Mouse (Mus musculus): ENCODE measurements around the gene Cdh4.

The Cdh4 gene

GRCm38 (mm10) chr2:179598886-179599285 is 156.7 kb downstream of the Cdh4 start:
- no peak for DNase-seq (ENCODE audit: low spot score in 2 of 2)

- DNase-seq (ENCODE audit: low spot score in 2 of 2), result no peak
Measured at GRCm38 (mm10) chr2:179599886-179600285, 157.7 kb downstream of the Cdh4 start.

GRCm38 (mm10) chr2:179600347-179600746 is 158.1 kb downstream of the Cdh4 start:
- DNase-seq (ENCODE audit: low spot score in 2 of 2), result no peak

- no peak for DNase-seq (ENCODE audit: low spot score in 2 of 2)
Measured at GRCm38 (mm10) chr2:179601167-179601566, 158.9 kb downstream of the Cdh4 start.

GRCm38 (mm10) chr2:179604746-179605145 is 162.5 kb downstream of the Cdh4 start:
- DNase-seq (ENCODE audit: low spot score in 2 of 2), result no peak

GRCm38 (mm10) chr2:179605255-179605654 is 163.0 kb downstream of the Cdh4 start:
- DNase-seq (ENCODE audit: low spot score in 2 of 2), result no peak

GRCm38 (mm10) chr2:179606341-179606740 is 164.1 kb downstream of the Cdh4 start:
- no peak for DNase-seq (ENCODE audit: low spot score in 2 of 2)

GRCm38 (mm10) chr2:179615906-179616305 is 173.7 kb downstream of the Cdh4 start:
- DNase-seq (ENCODE audit: low spot score in 2 of 2), result no peak

- DNase-seq (ENCODE audit: low spot score in 2 of 2), result no peak
Measured at GRCm38 (mm10) chr2:179623643-179624473, 181.6 kb downstream of the Cdh4 start.

GRCm38 (mm10) chr2:179627563-179627962 is 185.3 kb downstream of the Cdh4 start:
- no peak for DNase-seq (ENCODE audit: low spot score in 2 of 2)

GRCm38 (mm10) chr2:179630720-179631119 is 188.5 kb downstream of the Cdh4 start:
- DNase-seq (ENCODE audit: low spot score in 2 of 2), result no peak

GRCm38 (mm10) chr2:179640576-179641301 is 198.5 kb downstream of the Cdh4 start:
- DNase-seq (ENCODE audit: low spot score in 2 of 2), result no peak

GRCm38 (mm10) chr2:179648573-179649263 is 206.5 kb downstream of the Cdh4 start:
- DNase-seq (ENCODE audit: low spot score in 2 of 2), result no peak

GRCm38 (mm10) chr2:179649370-179649769 is 207.1 kb downstream of the Cdh4 start:
- DNase-seq (ENCODE audit: low spot score in 2 of 2), result no peak

- DNase-seq (ENCODE audit: low spot score in 2 of 2), result no peak
Measured at GRCm38 (mm10) chr2:179650168-179650567, 207.9 kb downstream of the Cdh4 start.

GRCm38 (mm10) chr2:179655506-179655905 is 213.3 kb downstream of the Cdh4 start:
- DNase-seq (ENCODE audit: low spot score in 2 of 2), result no peak

GRCm38 (mm10) chr2:179659254-179659653 is 217.0 kb downstream of the Cdh4 start:
- no peak for DNase-seq (ENCODE audit: low spot score in 2 of 2)

- DNase-seq (ENCODE audit: low spot score in 2 of 2), result no peak
Measured at GRCm38 (mm10) chr2:179661998-179662714, 219.9 kb downstream of the Cdh4 start.

GRCm38 (mm10) chr2:179662739-179663138 is 220.5 kb downstream of the Cdh4 start:
- no peak for DNase-seq (ENCODE audit: low spot score in 2 of 2)

GRCm38 (mm10) chr2:179663652-179664051 is 221.4 kb downstream of the Cdh4 start:
- DNase-seq (ENCODE audit: low spot score in 2 of 2), result no peak

- no peak for DNase-seq (ENCODE audit: low spot score in 2 of 2)
Measured at GRCm38 (mm10) chr2:179664171-179664608, 222.0 kb downstream of the Cdh4 start.

- DNase-seq (ENCODE audit: low spot score in 2 of 2), result no peak
Measured at GRCm38 (mm10) chr2:179670689-179671088, 228.5 kb downstream of the Cdh4 start.
